Mouse (Mus musculus): ENCODE results near the gene Dock3.

Gene Dock3

GRCm38 (mm10) chr9:107231539-107232139, at the start of gene Dock3:
Gene Dock3 (minus strand): TSS chr9:107231909.
- DNase-seq = peak; percentile 36

DNA sequence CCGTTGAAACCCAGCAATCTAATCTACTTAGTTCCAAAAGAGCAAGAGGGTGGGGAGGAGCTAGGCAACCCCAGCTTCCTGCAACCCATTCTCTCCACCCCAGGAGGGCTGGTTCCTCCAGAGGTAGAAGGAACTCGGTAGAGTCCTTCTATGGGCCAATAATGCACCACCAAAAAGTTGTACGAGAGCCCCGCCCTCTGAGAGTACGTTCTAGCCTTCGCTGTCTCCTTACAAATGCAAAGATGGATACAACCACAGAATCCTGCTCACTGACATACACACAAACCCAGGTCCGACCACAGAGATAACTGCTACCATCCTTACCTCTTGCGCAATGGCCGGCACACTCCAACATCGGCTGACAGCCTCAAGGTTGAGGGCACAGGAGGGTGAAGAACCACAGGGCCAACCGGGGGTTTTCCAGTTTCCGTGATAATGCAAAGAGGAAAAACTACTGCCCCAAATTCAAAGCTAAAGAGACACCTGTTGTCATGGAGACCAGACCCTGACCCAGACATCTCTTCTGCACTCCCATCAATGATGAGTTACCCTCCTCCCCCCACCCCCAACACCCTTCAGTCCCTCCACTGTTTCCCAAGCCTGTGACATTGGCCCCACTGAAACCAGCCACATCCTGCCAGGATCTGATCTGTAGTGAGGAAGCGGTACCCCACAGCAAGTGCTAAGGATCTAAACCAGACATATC, 48.8 kb upstream of the Dock3 start:
- DNase-seq = peak; percentile 41

DNA sequence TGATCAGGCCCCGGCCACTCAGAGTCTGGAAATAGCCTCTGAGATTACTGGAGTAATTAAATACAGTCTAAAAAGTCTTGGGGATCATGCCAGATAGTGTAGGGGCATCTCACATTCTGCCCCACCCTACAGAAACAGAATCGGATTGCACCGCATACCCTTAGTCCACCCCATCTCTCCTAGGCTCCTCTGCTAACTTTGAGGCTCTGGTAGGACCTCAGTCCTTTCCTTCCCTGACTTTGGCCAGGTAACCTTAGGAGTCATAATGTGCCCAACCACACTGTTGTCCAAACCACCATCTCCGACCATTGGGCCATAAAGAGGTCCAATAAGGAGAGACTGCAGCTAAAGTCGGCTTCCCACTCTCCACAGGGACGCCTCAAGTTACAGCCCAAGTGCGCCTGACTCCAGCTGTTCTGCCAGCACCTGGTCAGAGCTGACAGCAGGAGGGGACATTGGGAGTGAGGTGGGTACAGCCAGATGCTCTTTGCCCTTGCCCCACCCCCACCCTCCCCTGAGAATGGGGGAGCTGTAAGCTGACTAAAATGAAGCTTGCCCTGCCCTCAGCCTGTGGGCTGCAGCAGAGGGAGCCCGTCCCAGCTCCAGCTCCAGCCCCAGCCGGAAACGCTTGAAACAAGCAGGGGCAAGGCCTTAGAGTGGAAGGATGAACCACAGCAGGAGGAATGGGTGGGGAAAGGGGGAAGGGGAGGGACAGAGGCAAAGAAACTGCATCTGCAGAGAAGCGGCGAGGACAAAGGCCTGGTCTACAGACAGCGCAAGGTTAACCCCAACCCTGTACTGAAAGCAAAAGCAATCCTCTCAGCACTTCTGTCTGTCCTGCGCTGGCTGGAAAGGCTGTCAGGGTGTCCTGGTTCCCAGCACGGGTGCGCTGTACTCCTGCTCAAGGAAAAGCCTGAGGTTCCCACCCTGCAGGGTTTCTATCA, 47.9 kb upstream of the Dock3 start:
- DNase-seq = peak; percentile 41

- no peak for DNase-seq
Observed at GRCm38 (mm10) chr9:107278527-107279377, 47.0 kb upstream of the Dock3 start.

DNA sequence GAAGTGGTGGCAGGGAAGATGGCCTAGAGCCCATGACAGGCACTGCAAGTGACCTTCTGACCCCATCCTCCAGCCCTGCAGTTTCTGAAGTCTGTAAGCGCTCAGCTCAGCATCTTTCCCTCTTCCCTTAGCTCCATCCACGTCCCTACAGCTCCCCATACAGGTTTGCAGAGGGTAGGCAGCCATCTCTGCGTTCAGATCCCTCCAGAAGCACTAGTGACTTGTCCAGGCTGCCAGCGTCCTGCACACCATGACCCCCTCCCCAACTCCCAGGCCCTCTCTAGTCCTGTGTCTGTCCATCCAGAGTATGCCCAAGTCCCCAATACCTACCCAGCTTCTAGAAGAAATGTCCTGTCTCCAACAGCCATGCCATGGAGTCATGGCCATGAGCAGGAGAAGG, 46.4 kb upstream of the Dock3 start:
- DNase-seq = no peak

GRCm38 (mm10) chr9:107277603-107278002, 45.9 kb upstream of the Dock3 start:
- no peak for DNase-seq

GRCm38 (mm10) chr9:107275710-107276109, 44.0 kb upstream of the Dock3 start:
- DNase-seq = no peak

- DNase-seq = no peak
Observed at GRCm38 (mm10) chr9:107274751-107275150, 43.0 kb upstream of the Dock3 start.

GRCm38 (mm10) chr9:107273184-107273583, 41.5 kb upstream of the Dock3 start:
- no peak for DNase-seq

DNA sequence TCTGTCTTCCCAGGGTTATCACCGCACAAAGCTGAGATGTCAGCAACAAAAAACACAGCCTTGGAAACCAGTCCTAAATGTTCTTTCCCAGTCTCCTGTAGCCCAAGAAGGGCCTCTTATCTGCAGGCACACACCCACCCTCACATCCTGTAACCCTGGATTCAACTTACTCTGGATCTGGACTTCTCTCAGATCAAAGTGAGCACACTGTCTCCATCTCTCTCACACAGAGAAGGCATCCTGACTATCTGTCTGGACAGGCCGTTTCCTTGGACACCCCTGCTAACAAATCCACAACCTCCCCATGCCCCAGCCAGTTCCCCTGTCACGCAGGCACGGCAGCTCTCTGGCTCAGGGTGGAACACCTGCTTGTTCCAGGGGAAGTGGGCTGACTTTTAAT, 40.6 kb upstream of the Dock3 start:
- no peak for DNase-seq

- DNase-seq = no peak
Observed at GRCm38 (mm10) chr9:107271177-107271938, 39.6 kb upstream of the Dock3 start.

DNA sequence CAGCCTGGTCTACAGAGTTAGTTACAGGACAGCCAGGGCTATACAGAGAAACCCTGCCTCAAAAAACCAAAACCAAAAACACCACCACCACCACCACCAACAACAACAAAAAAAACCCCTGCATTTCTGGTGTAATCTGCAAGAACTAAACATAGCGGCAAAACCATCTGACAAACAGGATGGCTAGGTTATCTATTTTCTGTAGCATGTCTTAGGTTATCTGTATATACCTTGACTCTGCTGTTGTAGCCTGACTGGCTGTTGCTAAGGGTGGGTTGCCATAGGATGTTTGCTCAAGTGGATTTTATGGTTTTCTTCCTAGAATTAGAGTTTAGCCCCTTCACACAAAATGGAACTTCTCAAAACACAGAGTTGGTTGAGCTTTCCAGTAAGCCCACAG, 38.1 kb upstream of the Dock3 start:
- DNase-seq = no peak

DNA sequence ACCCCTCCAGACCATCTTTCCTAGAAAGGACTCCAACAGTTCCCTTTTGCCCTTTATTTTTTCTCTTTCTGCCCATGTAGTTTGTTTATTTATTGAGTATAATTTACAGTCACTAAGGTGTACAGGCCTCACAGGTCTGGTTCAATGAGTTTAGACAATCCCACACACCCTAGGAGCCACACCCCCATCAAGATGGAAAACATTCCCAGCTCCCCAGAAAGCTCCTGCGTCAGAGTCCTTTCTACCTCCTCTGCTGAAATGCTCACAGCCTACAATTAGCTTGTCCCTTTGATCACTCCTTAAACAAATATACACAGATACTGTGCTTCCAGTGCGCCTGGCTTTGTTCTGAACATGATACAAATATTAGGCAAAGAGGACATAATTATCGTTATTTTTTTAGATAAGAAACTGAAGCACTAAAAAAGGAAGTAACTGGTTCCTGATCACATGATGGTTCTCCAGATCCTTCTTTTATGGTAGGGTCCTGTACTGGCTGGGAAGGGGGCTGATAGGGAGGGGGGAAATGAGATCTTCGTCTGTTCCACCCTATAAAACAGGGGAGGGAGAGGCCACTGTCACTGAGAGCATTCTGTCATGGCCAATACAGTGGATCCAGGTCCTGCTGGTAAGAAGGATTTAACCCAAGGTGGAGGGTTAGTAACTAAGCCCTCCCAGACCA, 36.2 kb upstream of the Dock3 start:
- no peak for DNase-seq

GRCm38 (mm10) chr9:107267028-107267427, 35.3 kb upstream of the Dock3 start:
- no peak for DNase-seq

DNA sequence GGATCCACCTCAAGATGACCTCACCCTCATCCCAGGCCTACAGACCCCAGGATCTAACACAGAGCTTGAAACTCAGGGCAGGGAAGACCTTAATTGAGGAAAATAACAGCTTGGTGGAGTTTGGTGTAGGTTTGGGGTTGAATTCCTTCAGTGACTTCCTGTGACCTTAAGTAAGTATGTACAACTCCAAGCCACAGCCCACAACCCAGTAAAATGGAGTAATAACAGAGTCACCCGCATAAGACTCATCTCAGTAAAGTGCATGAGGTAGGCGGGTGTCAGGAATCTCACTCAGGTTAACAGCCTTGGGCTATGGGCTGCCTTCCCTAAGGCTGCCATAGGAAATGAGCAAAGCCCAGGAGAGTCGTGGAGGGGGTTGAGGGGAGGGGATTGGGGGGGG, 33.0 kb upstream of the Dock3 start:
- no peak for DNase-seq

- DNase-seq = no peak
Observed at GRCm38 (mm10) chr9:107263912-107264311, 32.2 kb upstream of the Dock3 start.

DNA sequence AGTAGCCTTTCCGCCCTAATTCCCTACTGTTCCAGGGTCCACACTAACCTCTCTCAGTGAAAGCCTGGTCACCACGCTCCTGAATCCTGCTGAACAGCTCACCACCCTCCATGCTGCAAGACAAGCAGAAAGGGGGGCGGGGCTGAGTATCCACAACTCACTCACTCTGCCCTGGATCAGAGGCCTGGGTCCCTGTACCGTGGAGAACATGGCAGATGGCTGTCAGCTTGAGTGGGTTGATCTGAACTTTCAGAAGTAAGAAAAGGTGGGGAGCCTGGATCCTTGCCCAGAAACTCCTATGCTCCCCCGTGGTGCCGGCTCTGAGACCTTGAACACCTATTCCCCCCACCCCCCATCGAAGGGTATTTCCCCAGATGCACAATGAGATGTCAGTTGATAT, 30.7 kb upstream of the Dock3 start:
- no peak for DNase-seq

DNA sequence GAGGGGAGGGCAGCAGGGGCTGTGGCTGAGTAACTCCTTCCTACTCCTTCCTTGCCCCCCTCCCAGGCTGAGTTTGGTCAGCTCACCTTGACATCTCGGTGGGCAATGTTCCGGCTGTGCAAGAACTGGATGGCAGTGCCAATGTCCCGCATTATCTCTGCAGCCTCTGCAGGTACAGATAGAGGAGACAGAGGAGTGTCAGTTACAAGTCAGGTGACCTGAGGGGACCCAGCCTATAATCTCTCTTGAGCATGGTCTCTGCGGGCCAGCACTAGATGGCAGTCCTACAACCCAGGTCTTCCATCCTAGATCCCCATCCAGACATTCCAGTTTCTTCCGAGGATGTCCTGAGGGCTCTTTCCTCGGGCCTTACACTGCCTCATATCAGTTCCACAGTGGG, 30.1 kb upstream of the Dock3 start:
- no peak for DNase-seq

DNA sequence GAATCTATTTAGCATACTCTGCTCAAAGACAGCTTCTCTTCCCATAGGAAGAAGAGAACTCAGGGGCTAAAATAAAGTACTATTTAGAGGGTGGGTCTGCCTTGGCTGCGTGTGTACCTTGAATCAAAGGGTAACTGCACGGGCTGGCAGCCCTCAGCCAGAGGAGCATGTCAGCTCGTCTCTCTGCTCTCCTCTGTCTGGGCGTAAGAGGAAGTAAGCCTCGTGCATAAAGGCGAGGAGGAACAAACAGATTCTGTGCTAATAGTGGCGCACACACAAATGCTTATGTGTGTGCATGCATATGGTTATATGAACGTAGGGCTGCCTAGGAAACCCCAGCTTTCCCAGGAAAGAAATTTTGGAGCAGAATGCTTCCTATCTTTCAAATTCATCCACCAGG, 29.1 kb upstream of the Dock3 start:
- no peak for DNase-seq

- no peak for DNase-seq
Observed at GRCm38 (mm10) chr9:107260429-107260828, 28.7 kb upstream of the Dock3 start.

DNA sequence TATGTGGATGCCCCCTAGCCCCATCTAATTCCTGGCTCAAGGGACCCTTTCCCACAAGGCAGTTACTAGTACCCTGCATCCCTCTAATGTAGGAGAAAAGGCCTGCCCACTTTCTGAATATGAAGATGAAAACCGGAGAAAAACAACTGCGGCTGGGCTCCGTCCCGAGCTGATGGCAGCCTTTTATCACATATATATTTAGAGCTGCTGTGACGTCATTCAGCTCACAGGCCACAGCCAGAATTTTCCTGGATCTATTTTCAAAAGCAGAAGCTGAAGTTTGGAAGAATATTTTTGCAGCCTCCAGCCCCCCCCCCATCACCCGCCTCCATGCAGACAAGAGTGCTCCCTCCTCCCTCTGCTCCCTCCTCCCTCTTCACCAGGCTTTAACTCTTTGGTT, 27.9 kb upstream of the Dock3 start:
- DNase-seq = no peak
